Mouse (Mus musculus) forebrain, postnatal 0 days (tissue): Measurements from ENCODE around the gene Wdpcp. TPM values are rescaled to one million over a fixed set of nuclear protein-coding genes. Genes with fewer than 3 reads are reported as not detected.

ENCODE experiments used
- ATAC-seq: fragments of 200-750 bp; cut with Nextera tagmentation; 2 replicates; pipeline ENCODE4 v1.8.0; 2017; ENCODE audit warnings: mild to moderate bottlenecking, moderate library complexity
- DNase-seq: peaks from one replicate; pipeline ENCODE4 v3.0.0-alpha.2; 2015
- H3K27ac ChIP-seq: fragments of 300-500 bp; sonication (generic); 2 replicates; pipeline ENCODE4 v1.5.1; 2014; ENCODE audit warnings: low read depth, mild to moderate bottlenecking, antibody characterized with exemption, low read length, moderate library complexity, mixed read lengths
- H3K27me3 ChIP-seq: fragments of 300-500 bp; sonication (generic); 2 replicates; pipeline ENCODE4 v1.6.1; 2014; ENCODE audit warnings: mild to moderate bottlenecking, low read length, mixed read lengths; ENCODE audit not compliant: insufficient read depth
- H3K36me3 ChIP-seq: fragments of 300-500 bp; sonication (generic); 2 replicates; pipeline ENCODE4 v1.6.1; 2014; ENCODE audit warnings: mild to moderate bottlenecking, moderate library complexity; ENCODE audit not compliant: insufficient read depth
- H3K4me1 ChIP-seq: fragments of 300-500 bp; sonication (generic); 2 replicates; pipeline ENCODE4 v1.6.1; 2014; ENCODE audit warnings: antibody characterized with exemption; ENCODE audit not compliant: insufficient read depth
- H3K4me2 ChIP-seq: fragments of 300-500 bp; sonication (generic); 2 replicates; pipeline ENCODE4 v1.6.1; 2014; ENCODE audit warnings: low read depth, mild to moderate bottlenecking, moderate library complexity
- H3K4me3 ChIP-seq: fragments of 300-500 bp; sonication (generic); 2 replicates; pipeline ENCODE4 v1.5.1; 2014; ENCODE audit warnings: low read depth, low read length, mixed read lengths
- H3K9ac ChIP-seq: fragments of 300-500 bp; sonication (generic); 2 replicates; pipeline ENCODE4 v1.6.1; 2014; ENCODE audit warnings: mild to moderate bottlenecking
- H3K9me3 ChIP-seq: fragments of 300-500 bp; sonication (generic); 2 replicates; pipeline ENCODE4 v1.6.1; 2016; ENCODE audit warnings: low read length
- CTCF ChIP-seq: sonication (generic); IDR thresholded peaks from 2 replicates; pipeline ENCODE4 v1.5.1; 2016; ENCODE audit warnings: antibody characterized with exemption, control low read depth, low read depth
- WGBS: fragments of 180-500 bp; shearing (Covaris S2); extraction: QIAGEN DNeasy Blood & Tissue Kit; methylation state at CpG from one replicate; pipeline ENCODE4 v1.1.7; 2014; 5-methylcytosine and 5-hydroxymethylcytosine counted together
- polyA plus RNA-seq: library from polyadenylated mRNA; unstranded; fragments of >200 nt; fragmentation: Nextera tagmentation; extraction: Ambion mirVana; gene quantifications from 2 replicates; pipeline ENCODE4 v1.2.1, GENCODE M21; 2015
- total RNA-seq: library from RNA; depleted of rRNA; stranded (reverse); fragments of >200 nt; gene quantifications from 2 replicates; pipeline ENCODE4 v1.2.3, GENCODE M21; 2014

Gene Wdpcp
- total and polyA plus RNA-seq, 2 experiments from 2014 or later, result 12.0 to 17.9 TPM

GRCm38 (mm10) chr11:21729961-21730360 lies 157.9 kb downstream of the Wdpcp start:
- WGBS, result 82% methylated on average over 6 of the region's 6 CpGs

GRCm38 (mm10) chr11:21735272-21735671 lies 163.2 kb downstream of the Wdpcp start:
- no peak for TF ChIP-seq CTCF
- H3K9ac ChIP-seq, result no peak overlapping the region
- no peak overlapping the region for H3K27ac ChIP-seq
- DNase-seq, result no peak
- no peak overlapping the region for H3K4me2 ChIP-seq
- H3K9me3 ChIP-seq, result no peaks in the 10 kb centered on the region
- no peaks in the 10 kb centered on the region for H3K27me3 ChIP-seq
- WGBS, result 25% methylated on average over 6 of the region's 6 CpGs
- no peaks in the 10 kb centered on the region for H3K4me1 ChIP-seq
- ATAC-seq, result no peak
- no peaks in the 10 kb centered on the region for H3K36me3 ChIP-seq
- no peak overlapping the region for H3K4me3 ChIP-seq

More at GRCm38 (mm10) chr11:21729961-21730360, 157.9 kb downstream of the Wdpcp start:
- TF ChIP-seq CTCF, result no peak
- no peak for DNase-seq
- no peak overlapping the region for H3K27ac ChIP-seq
- ATAC-seq, result no peak
- H3K4me1 ChIP-seq, result no peaks in the 10 kb centered on the region
- no peaks in the 10 kb centered on the region for H3K36me3 ChIP-seq
- no peak overlapping the region for H3K9ac ChIP-seq
- no peaks in the 10 kb centered on the region for H3K9me3 ChIP-seq
- H3K4me2 ChIP-seq, result no peak overlapping the region
- H3K4me3 ChIP-seq, result no peak overlapping the region
- no peaks in the 10 kb centered on the region for H3K27me3 ChIP-seq

GRCm38 (mm10) chr11:21749487-21749886 lies 177.5 kb downstream of the Wdpcp start:
- 65% methylated on average over 4 of the region's 4 CpGs for WGBS
- H3K9ac ChIP-seq, result no peak overlapping the region
- ATAC-seq, result no peak
- H3K27ac ChIP-seq, result no peak overlapping the region
- no peak overlapping the region for H3K4me3 ChIP-seq
- TF ChIP-seq CTCF, result no peak
- H3K36me3 ChIP-seq, result no peaks in the 10 kb centered on the region
- H3K27me3 ChIP-seq, result no peaks in the 10 kb centered on the region
- H3K9me3 ChIP-seq, result no peaks in the 10 kb centered on the region
- H3K4me1 ChIP-seq, result no peaks in the 10 kb centered on the region
- no peak for DNase-seq
- H3K4me2 ChIP-seq, result no peak overlapping the region

GRCm38 (mm10) chr11:21763201-21763600 lies 191.2 kb downstream of the Wdpcp start:
- H3K4me1 ChIP-seq, result no peaks in the 10 kb centered on the region
- H3K9ac ChIP-seq, result no peak overlapping the region
- 70% methylated on average over 4 of the region's 4 CpGs for WGBS
- no peak for TF ChIP-seq CTCF
- no peaks in the 10 kb centered on the region for H3K9me3 ChIP-seq
- H3K4me2 ChIP-seq, result no peak overlapping the region
- no peaks in the 10 kb centered on the region for H3K27me3 ChIP-seq
- no peaks in the 10 kb centered on the region for H3K36me3 ChIP-seq
- no peak overlapping the region for H3K4me3 ChIP-seq
- no peak overlapping the region for H3K27ac ChIP-seq
- DNase-seq (peak; percentile 32), ATAC-seq (peak; percentile 69)

GRCm38 (mm10) chr11:21788831-21789230 lies 216.8 kb downstream of the Wdpcp start:
- Histone ChIP-seq H3K9ac (no peak overlapping the region), H3K4me2 (no peak overlapping the region), H3K27me3 (no peaks in the 10 kb centered on the region), H3K4me3 (no peak overlapping the region), H3K36me3 (no peaks in the 10 kb centered on the region), H3K9me3 (no peaks in the 10 kb centered on the region), H3K4me1 (no peaks in the 10 kb centered on the region), H3K27ac (no peak overlapping the region)
- 90% methylated on average over 3 of the region's 3 CpGs for WGBS
- no peak for TF ChIP-seq CTCF
- DNase-seq (no peak), ATAC-seq (no peak)

GRCm38 (mm10) chr11:21824941-21825340 lies 252.9 kb downstream of the Wdpcp start:
- ATAC-seq, result no peak
- H3K27me3 ChIP-seq, result no peaks in the 10 kb centered on the region
- no peak for TF ChIP-seq CTCF
- H3K4me3 ChIP-seq, result no peak overlapping the region
- no peak for DNase-seq
- H3K9me3 ChIP-seq, result no peaks in the 10 kb centered on the region
- no peak overlapping the region for H3K9ac ChIP-seq
- H3K4me2 ChIP-seq, result no peak overlapping the region
- 89% methylated on average over 3 of the region's 3 CpGs for WGBS
- no peaks in the 10 kb centered on the region for H3K36me3 ChIP-seq
- H3K27ac ChIP-seq, result no peak overlapping the region
- no peaks in the 10 kb centered on the region for H3K4me1 ChIP-seq

GRCm38 (mm10) chr11:21826521-21826920 lies 254.5 kb downstream of the Wdpcp start:
- Histone ChIP-seq H3K27me3 (no peaks in the 10 kb centered on the region), H3K9me3 (no peaks in the 10 kb centered on the region), H3K36me3 (no peaks in the 10 kb centered on the region), H3K4me1 (no peaks in the 10 kb centered on the region), H3K27ac (no peak overlapping the region), H3K4me3 (no peak overlapping the region), H3K9ac (no peak overlapping the region), H3K4me2 (no peak overlapping the region)
- 30% methylated on average over 1 of the region's 1 CpGs for whole genome bisulfite sequencing
- TF ChIP-seq CTCF, result no peak
- no peak for ATAC-seq
- no peak for DNase-seq

- Histone ChIP-seq H3K9me3 (no peaks in the 10 kb centered on the region), H3K4me1 (no peaks in the 10 kb centered on the region), H3K27me3 (no peaks in the 10 kb centered on the region), H3K4me3 (no peak overlapping the region), H3K27ac (no peak overlapping the region), H3K9ac (no peak overlapping the region), H3K36me3 (no peaks in the 10 kb centered on the region), H3K4me2 (no peak overlapping the region)
- no peak for TF ChIP-seq CTCF
- DNase-seq, result no peak
- no peak for ATAC-seq
- WGBS, result 92% methylated on average over 2 of the region's 2 CpGs
Measured at GRCm38 (mm10) chr11:21847040-21847439, 275.0 kb downstream of the Wdpcp start.
